Mouse (Mus musculus) midbrain, embryonic 15.5 days (tissue): ENCODE data around the gene Cenpc1. TPM values are rescaled to one million over a fixed set of nuclear protein-coding genes. Genes with fewer than 3 reads are reported as not detected.

Experiments
- ATAC-seq: fragments of 200-750 bp; cut with Nextera tagmentation; replicated peaks from 2 replicates; pipeline ENCODE4 v1.8.0; 2017; ENCODE audit warnings: moderate TSS enrichment
- H3K27ac ChIP-seq: fragments of 300-500 bp; sonication (generic); 2 replicates; pipeline ENCODE4 v1.5.1; 2015; ENCODE audit warnings: mild to moderate bottlenecking, inconsistent platforms
- H3K27me3 ChIP-seq: fragments of 300-500 bp; sonication (generic); replicated peaks from 2 replicates; pipeline ENCODE4 v1.6.1; 2015; ENCODE audit warnings: inconsistent platforms
- H3K36me3 ChIP-seq: fragments of 300-500 bp; sonication (generic); replicated peaks from 2 replicates; pipeline ENCODE4 v1.6.1; 2015; ENCODE audit warnings: inconsistent platforms
- H3K4me1 ChIP-seq: fragments of 300-500 bp; sonication (generic); 2 replicates; pipeline ENCODE4 v1.6.1; 2015; ENCODE audit warnings: inconsistent platforms
- H3K4me2 ChIP-seq: fragments of 300-500 bp; sonication (generic); 2 replicates; pipeline ENCODE4 v1.6.1; 2015; ENCODE audit warnings: inconsistent platforms, mild to moderate bottlenecking, moderate library complexity
- H3K4me3 ChIP-seq: fragments of 300-500 bp; sonication (generic); 2 replicates; pipeline ENCODE4 v1.5.1; 2015; ENCODE audit warnings: mild to moderate bottlenecking, inconsistent platforms
- H3K9ac ChIP-seq: fragments of 300-500 bp; sonication (generic); 2 replicates; pipeline ENCODE4 v1.6.1; 2015; ENCODE audit warnings: mild to moderate bottlenecking, inconsistent platforms
- H3K9me3 ChIP-seq: fragments of 300-500 bp; sonication (generic); 2 replicates; pipeline ENCODE4 v1.6.1; 2016; ENCODE audit warnings: inconsistent platforms
- WGBS: fragments of 180-500 bp; shearing (Covaris S2); methylation state at CpG from one replicate; pipeline ENCODE4 v1.1.7; 2015; ENCODE audit warnings: mixed read lengths; 5-methylcytosine and 5-hydroxymethylcytosine counted together
- polyA plus RNA-seq: library from polyadenylated mRNA; unstranded; fragments of >200 nt; fragmentation: Nextera tagmentation; extraction: Ambion mirVana; gene quantifications from 2 replicates; pipeline ENCODE4 v1.2.1, GENCODE M21; 2015

Cenpc1 gene
- polyA plus RNA-seq, 1 experiment from 2014 or later = 32.6 TPM

- 89% methylated on average over 4 of the region's 4 CpGs for WGBS
- peak; percentile 57 for ATAC-seq
- no peaks in the 10 kb centered on the region for H3K36me3 ChIP-seq
These were observed 72.3 kb downstream of the Cenpc1 start for GRCm38 (mm10) chr5:85992805-85993721.

GRCm38 (mm10) chr5:85992055-85992454 is 73.3 kb downstream of the Cenpc1 start:
- WGBS = 17% methylated on average over 1 of the region's 1 CpGs
- Histone ChIP-seq H3K4me3 (no peak overlapping the region), H3K4me2 (no peak overlapping the region), H3K27ac (no peak overlapping the region), H3K9me3 (no peaks in the 10 kb centered on the region), H3K4me1 (no peaks in the 10 kb centered on the region), H3K27me3 (no peaks in the 10 kb centered on the region), H3K9ac (no peak overlapping the region), H3K36me3 (no peaks in the 10 kb centered on the region)
- ATAC-seq = peak; percentile 48; the same call in 1 of the 2 replicates

More at GRCm38 (mm10) chr5:85992805-85993721, 72.3 kb downstream of the Cenpc1 start:
- Histone ChIP-seq H3K9me3 (no peaks in the 10 kb centered on the region), H3K27ac (no peak overlapping the region), H3K4me2 (no peak overlapping the region), H3K4me3 (no peak overlapping the region), H3K9ac (no peak overlapping the region), H3K27me3 (no peaks in the 10 kb centered on the region), H3K4me1 (no peaks in the 10 kb centered on the region)

DNA sequence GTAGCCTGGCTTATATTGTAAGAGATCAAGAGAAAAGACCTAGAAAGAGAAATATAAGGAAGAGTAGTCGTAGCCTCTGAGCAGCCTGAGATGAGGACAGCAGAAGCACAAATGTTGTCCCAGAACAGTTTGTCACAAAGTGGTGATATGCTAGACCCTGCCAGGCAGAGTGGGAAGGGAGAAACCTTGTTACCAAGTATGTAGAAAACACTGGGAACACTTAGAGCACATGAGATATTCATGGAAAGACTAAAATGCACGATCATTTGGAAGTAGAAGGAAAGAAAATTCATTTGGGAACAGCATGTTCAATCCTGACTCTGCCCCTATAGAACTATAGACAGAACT is 77.9 kb downstream of the Cenpc1 start:
- H3K36me3 ChIP-seq = no peaks in the 10 kb centered on the region
- no peaks in the 10 kb centered on the region for H3K27me3 ChIP-seq
- no peaks in the 10 kb centered on the region for H3K4me1 ChIP-seq
- H3K9ac ChIP-seq = no peak overlapping the region
- no peak overlapping the region for H3K4me3 ChIP-seq
- no peak for ATAC-seq
- H3K27ac ChIP-seq = no peak overlapping the region
- no peak overlapping the region for H3K4me2 ChIP-seq
- H3K9me3 ChIP-seq = no peaks in the 10 kb centered on the region
- 84% methylated on average over 2 of the region's 2 CpGs for WGBS

- WGBS = 87% methylated on average over 4 of the region's 4 CpGs
- Histone ChIP-seq H3K9ac (no peak overlapping the region), H3K9me3 (no peaks in the 10 kb centered on the region), H3K27me3 (no peaks in the 10 kb centered on the region), H3K4me2 (no peak overlapping the region), H3K27ac (no peak overlapping the region), H3K4me3 (no peak overlapping the region), H3K36me3 (no peaks in the 10 kb centered on the region), H3K4me1 (no peaks in the 10 kb centered on the region)
- no peak for ATAC-seq
These were observed 78.5 kb downstream of the Cenpc1 start for GRCm38 (mm10) chr5:85986734-85987515.

- Histone ChIP-seq H3K9me3 (no peaks in the 10 kb centered on the region), H3K4me1 (no peaks in the 10 kb centered on the region), H3K4me3 (no peak overlapping the region), H3K27ac (no peak overlapping the region), H3K4me2 (no peak overlapping the region), H3K27me3 (no peaks in the 10 kb centered on the region), H3K9ac (no peak overlapping the region), H3K36me3 (no peaks in the 10 kb centered on the region)
- WGBS = 75% methylated on average over 8 of the region's 8 CpGs
- ATAC-seq = no peak
These were observed 87.5 kb downstream of the Cenpc1 start for GRCm38 (mm10) chr5:85977646-85978426.

GRCm38 (mm10) chr5:85962791-85963190 is 102.6 kb downstream of the Cenpc1 start:
- H3K36me3 ChIP-seq = no peaks in the 10 kb centered on the region
- no peaks in the 10 kb centered on the region for H3K27me3 ChIP-seq
- no peaks in the 10 kb centered on the region for H3K4me1 ChIP-seq
- H3K9me3 ChIP-seq = no peaks in the 10 kb centered on the region
- H3K9ac ChIP-seq = no peak overlapping the region
- no peak overlapping the region for H3K4me3 ChIP-seq
- no peak for ATAC-seq
- WGBS = 82% methylated on average over 7 of the region's 7 CpGs
- no peak overlapping the region for H3K4me2 ChIP-seq
- H3K27ac ChIP-seq = no peak overlapping the region

Other genes with a start within 250 kb of the Cenpc1 start
- 0.52 and 0.56 TPM in 2 replicates for gene Stap1, start 6.2 kb upstream of the Cenpc1 start, polyA plus RNA-seq
- 11.7 and 13.0 TPM in 2 replicates for gene Uba6, start 107.2 kb upstream of the Cenpc1 start, polyA plus RNA-seq
- gene Gnrhr, start 132.3 kb upstream of the Cenpc1 start, polyA plus RNA-seq = not detected in 2 replicates
- not detected in 2 replicates for gene Tmprss11c, start 223.7 kb upstream of the Cenpc1 start, polyA plus RNA-seq